8 mouse cellular contexts compared by ENCODE assay signal in genomic region chr11:53182858-53183257, GRCm38 (mm10).
DNase-seq lines count a peak whose midpoint lies in the region; ATAC-seq and TF ChIP-seq lines count a peak whose summit lies in the region.
"Had no signal": no experiment of that assay in that cellular context is flagged by ENCODE, and none has a peak within 500 bp of the region (broad histone marks: within the 10 kb centered on the region; RNA-seq: fewer than 3 reads in every experiment).

No protein-coding gene starts in this region.

- no peak for TF ChIP-seq CTCF in midbrain, postnatal 0 days (IDR thresholded peaks at IDR 0.05)

- H3K27ac ChIP-seq in midbrain, postnatal 0 days (ENCODE audit: low read depth, low read length), result no peak overlapping the region
- no peak overlapping the region for H3K27ac ChIP-seq in forebrain, embryonic 16.5 days (ENCODE audit: low read length)

- DNase-seq in left cerebral cortex, postnatal 10 days (ENCODE audit: extremely low spot score in 1 of 2, low spot score in 2 of 2), result peak; percentile 5 to 61
- no peak for DNase-seq in left cerebral cortex, adult 8-10 months (ENCODE audit: low spot score in 2 of 2)
- peak; percentile 7 for DNase-seq in embryo, embryonic 9.5 days (ENCODE audit: extremely low spot score)
- DNase-seq in layer of hippocampus, adult 8-10 months (ENCODE audit: low spot score in 2 of 2), result peak; percentile 29 to 31
- DNase-seq in midbrain, postnatal 0 days (ENCODE audit: low spot score), result peak; percentile 61
- no peak for DNase-seq in left cerebral cortex, adult 11 months (ENCODE audit: low spot score)

- no peak for ATAC-seq in midbrain, postnatal 0 days (ENCODE audit: low FRiP score)
- no peak for ATAC-seq in forebrain, embryonic 16.5 days

- H3K4me3 ChIP-seq in midbrain, postnatal 0 days (ENCODE audit: low read depth, low read length), result no peak overlapping the region
- no peak overlapping the region for H3K4me3 ChIP-seq in forebrain, embryonic 16.5 days (replicated peaks; ENCODE audit: low read length)
- H3K4me3 ChIP-seq: megakaryocyte, embryonic 14.5 days had no signal

- H3K36me3 ChIP-seq in midbrain, postnatal 0 days (ENCODE audit: insufficient read depth, low read length), result no peaks in the 10 kb centered on the region
- H3K36me3 ChIP-seq in forebrain, embryonic 16.5 days (ENCODE audit: control insufficient read depth, insufficient read depth), result no peaks in the 10 kb centered on the region

- no peak overlapping the region for H3K4me2 ChIP-seq in midbrain, postnatal 0 days (ENCODE audit: low read depth, low read length, poor library complexity, severe bottlenecking)
- no peak overlapping the region for H3K4me2 ChIP-seq in forebrain, embryonic 16.5 days (ENCODE audit: low read length)

- no peaks in the 10 kb centered on the region for H3K27me3 ChIP-seq in midbrain, postnatal 0 days (ENCODE audit: insufficient read depth, low read length)
- H3K27me3 ChIP-seq in forebrain, embryonic 16.5 days (replicated peaks; ENCODE audit: control insufficient read depth, insufficient read depth, low read length), result no peaks in the 10 kb centered on the region

- 40% methylated on average over 4 of the region's 4 CpGs for WGBS in midbrain, postnatal 0 days
- WGBS in forebrain, embryonic 16.5 days, result 52% methylated on average over 4 of the region's 4 CpGs

- no peaks in the 10 kb centered on the region for H3K9me3 ChIP-seq in midbrain, postnatal 0 days (ENCODE audit: low read length)
- no peaks in the 10 kb centered on the region for H3K9me3 ChIP-seq in forebrain, embryonic 16.5 days (ENCODE audit: control insufficient read depth, low read length)
- H3K9me3 ChIP-seq: megakaryocyte, embryonic 14.5 days had no signal

- H3K9ac ChIP-seq in midbrain, postnatal 0 days (replicated peaks; ENCODE audit: low read length, poor library complexity, severe bottlenecking), result no peak overlapping the region
- H3K9ac ChIP-seq in forebrain, embryonic 16.5 days (replicated peaks; ENCODE audit: low read depth, low read length), result no peak overlapping the region

- no peaks in the 10 kb centered on the region for H3K4me1 ChIP-seq in midbrain, postnatal 0 days (ENCODE audit: insufficient read depth, low read length)
- peaks cover 5% of the 10 kb centered on the region; the same call in 1 of the 2 replicates for H3K4me1 ChIP-seq in forebrain, embryonic 16.5 days (replicated peaks; ENCODE audit: control insufficient read depth, insufficient read depth, low read length)

- intact Hi-C loops in left cerebral cortex, postnatal 10 days (cut with DNase I), result no loop called here

Comparison
In these comparisons a context has a peak if more than half of its experiments do, and no peak if none do; other contexts are left out.
1. DNase-seq: peak in left cerebral cortex, postnatal 10 days (2 of 2), embryo, embryonic 9.5 days (single experiment), layer of hippocampus, adult 8-10 months (2 of 2) and midbrain, postnatal 0 days (single experiment); none in left cerebral cortex, adult 8-10 months (0 of 2) and left cerebral cortex, adult 11 months (single experiment).